Mouse (Mus musculus): Measurements from ENCODE around the gene Fam72a.

Gene Fam72a

GRCm38 (mm10) chr1:131578943-131579680 is 51.4 kb downstream of the Fam72a start:
- no peak for DNase-seq (ENCODE audit: low read depth, low spot score)

GRCm38 (mm10) chr1:131580389-131580788 is 52.7 kb downstream of the Fam72a start:
- DNase-seq (ENCODE audit: low read depth, low spot score) = no peak

GRCm38 (mm10) chr1:131583598-131583997 is 55.9 kb downstream of the Fam72a start:
- no peak for DNase-seq (ENCODE audit: low read depth, low spot score)

DNA sequence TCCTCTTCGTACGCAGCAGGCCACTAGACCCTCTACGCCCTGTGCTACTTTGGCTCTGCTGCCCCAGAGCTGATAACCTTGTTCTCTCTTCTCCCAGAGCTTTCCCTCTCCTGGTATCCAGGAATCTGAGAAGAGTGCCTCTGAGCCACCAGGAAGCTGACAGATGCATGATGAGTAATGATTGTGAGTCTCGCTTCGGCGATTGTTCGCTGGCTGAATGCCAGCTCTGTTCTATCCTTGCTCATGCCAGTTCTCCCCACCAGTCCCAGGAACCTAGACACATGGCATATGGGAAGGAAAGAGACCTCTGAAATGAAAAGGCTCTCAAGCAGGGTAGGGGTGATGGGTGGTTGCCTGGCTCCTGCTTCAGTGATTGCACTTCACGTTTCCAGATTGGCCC is 59.1 kb downstream of the Fam72a start:
- no peak for DNase-seq (ENCODE audit: low read depth, low spot score)

Measured in retina, adult 2 months (tissue).